Mouse (Mus musculus): ENCODE results near the gene Grm4. TPM values are rescaled to one million over a fixed set of nuclear protein-coding genes. Genes with fewer than 3 reads are reported as not detected.

Gene Grm4
- polyA plus RNA-seq, 1 experiment from 2014 or later: not detected

- Histone ChIP-seq H3K27me3 (ENCODE audit: control insufficient read depth, insufficient read depth, low read depth, low read length) (no peaks in the 10 kb centered on the region), H3K4me2 (ENCODE audit: low read depth, low read length) (no peak overlapping the region), H3K9ac (ENCODE audit: low read depth, low read length) (no peak overlapping the region), H3K4me1 (ENCODE audit: control insufficient read depth, low read depth, low read length) (no peaks in the 10 kb centered on the region), H3K9me3 (replicated peaks; ENCODE audit: control insufficient read depth, low read length) (no peaks in the 10 kb centered on the region), H3K27ac (ENCODE audit: low read length) (no peak overlapping the region), H3K4me3 (ENCODE audit: low read depth, low read length) (no peak overlapping the region), H3K36me3 (ENCODE audit: control insufficient read depth, insufficient read depth) (no peaks in the 10 kb centered on the region)
- 59% methylated on average over 8 of the region's 8 CpGs for WGBS (ENCODE audit: insufficient replicate concordance)
- ATAC-seq (ENCODE audit: low read depth): no peak
Observed at GRCm38 (mm10) chr17:27465924-27466323, 55.3 kb downstream of the Grm4 start.

- no peak overlapping the region for H3K9ac ChIP-seq (ENCODE audit: low read depth, low read length)
- 32% methylated on average over 8 of the region's 8 CpGs for WGBS (ENCODE audit: insufficient replicate concordance)
- no peak for ATAC-seq (ENCODE audit: low read depth)
- no peaks in the 10 kb centered on the region for H3K36me3 ChIP-seq (ENCODE audit: control insufficient read depth, insufficient read depth)
- H3K4me3 ChIP-seq (ENCODE audit: low read depth, low read length): no peak overlapping the region
- no peak overlapping the region for H3K4me2 ChIP-seq (ENCODE audit: low read depth, low read length)
- no peaks in the 10 kb centered on the region for H3K9me3 ChIP-seq (replicated peaks; ENCODE audit: control insufficient read depth, low read length)
- H3K27me3 ChIP-seq (ENCODE audit: control insufficient read depth, insufficient read depth, low read depth, low read length): no peaks in the 10 kb centered on the region
- H3K27ac ChIP-seq (ENCODE audit: low read length): no peak overlapping the region
- no peaks in the 10 kb centered on the region for H3K4me1 ChIP-seq (ENCODE audit: control insufficient read depth, low read depth, low read length)
Observed at GRCm38 (mm10) chr17:27464327-27464962, 56.8 kb downstream of the Grm4 start.

- Histone ChIP-seq H3K9ac (ENCODE audit: low read depth, low read length) (no peak overlapping the region), H3K27ac (ENCODE audit: low read length) (no peak overlapping the region), H3K4me2 (ENCODE audit: low read depth, low read length) (no peak overlapping the region), H3K4me3 (ENCODE audit: low read depth, low read length) (no peak overlapping the region), H3K4me1 (ENCODE audit: control insufficient read depth, low read depth, low read length) (no peaks in the 10 kb centered on the region), H3K9me3 (replicated peaks; ENCODE audit: control insufficient read depth, low read length) (no peaks in the 10 kb centered on the region), H3K36me3 (ENCODE audit: control insufficient read depth, insufficient read depth) (no peaks in the 10 kb centered on the region), H3K27me3 (ENCODE audit: control insufficient read depth, insufficient read depth, low read depth, low read length) (no peaks in the 10 kb centered on the region)
- ATAC-seq (ENCODE audit: low read depth): no peak
- WGBS (ENCODE audit: insufficient replicate concordance): 59% methylated on average over 10 of the region's 10 CpGs
Observed at GRCm38 (mm10) chr17:27459979-27460378, 61.2 kb downstream of the Grm4 start.

- Histone ChIP-seq H3K4me1 (ENCODE audit: control insufficient read depth, low read depth, low read length) (no peaks in the 10 kb centered on the region), H3K9me3 (replicated peaks; ENCODE audit: control insufficient read depth, low read length) (no peaks in the 10 kb centered on the region), H3K27me3 (ENCODE audit: control insufficient read depth, insufficient read depth, low read depth, low read length) (no peaks in the 10 kb centered on the region), H3K4me2 (ENCODE audit: low read depth, low read length) (no peak overlapping the region), H3K36me3 (ENCODE audit: control insufficient read depth, insufficient read depth) (no peaks in the 10 kb centered on the region), H3K9ac (ENCODE audit: low read depth, low read length) (no peak overlapping the region), H3K4me3 (ENCODE audit: low read depth, low read length) (no peak overlapping the region), H3K27ac (ENCODE audit: low read length) (no peak overlapping the region)
- no peak for ATAC-seq (ENCODE audit: low read depth)
- 50% methylated on average over 3 of the region's 3 CpGs for WGBS (ENCODE audit: insufficient replicate concordance)
Observed at GRCm38 (mm10) chr17:27459241-27459640, 62.0 kb downstream of the Grm4 start.

GRCm38 (mm10) chr17:27457863-27458494 lies 63.2 kb downstream of the Grm4 start:
- Histone ChIP-seq H3K9me3 (replicated peaks; ENCODE audit: control insufficient read depth, low read length) (no peaks in the 10 kb centered on the region), H3K36me3 (ENCODE audit: control insufficient read depth, insufficient read depth) (no peaks in the 10 kb centered on the region), H3K27ac (ENCODE audit: low read length) (no peak overlapping the region), H3K4me2 (ENCODE audit: low read depth, low read length) (no peak overlapping the region), H3K4me3 (ENCODE audit: low read depth, low read length) (no peak overlapping the region), H3K9ac (ENCODE audit: low read depth, low read length) (no peak overlapping the region), H3K27me3 (ENCODE audit: control insufficient read depth, insufficient read depth, low read depth, low read length) (no peaks in the 10 kb centered on the region), H3K4me1 (ENCODE audit: control insufficient read depth, low read depth, low read length) (no peaks in the 10 kb centered on the region)
- 61% methylated on average over 3 of the region's 3 CpGs for WGBS (ENCODE audit: insufficient replicate concordance)
- ATAC-seq (ENCODE audit: low read depth): no peak

- WGBS (ENCODE audit: insufficient replicate concordance): 66% methylated on average over 9 of the region's 9 CpGs
- Histone ChIP-seq H3K9ac (ENCODE audit: low read depth, low read length) (no peak overlapping the region), H3K4me1 (ENCODE audit: control insufficient read depth, low read depth, low read length) (no peaks in the 10 kb centered on the region), H3K27me3 (ENCODE audit: control insufficient read depth, insufficient read depth, low read depth, low read length) (no peaks in the 10 kb centered on the region), H3K4me2 (ENCODE audit: low read depth, low read length) (no peak overlapping the region), H3K9me3 (replicated peaks; ENCODE audit: control insufficient read depth, low read length) (no peaks in the 10 kb centered on the region), H3K4me3 (ENCODE audit: low read depth, low read length) (no peak overlapping the region), H3K36me3 (ENCODE audit: control insufficient read depth, insufficient read depth) (no peaks in the 10 kb centered on the region), H3K27ac (ENCODE audit: low read length) (no peak overlapping the region)
- no peak for ATAC-seq (ENCODE audit: low read depth)
Observed at GRCm38 (mm10) chr17:27457038-27457577, 64.1 kb downstream of the Grm4 start.

GRCm38 (mm10) chr17:27456364-27456763 lies 64.8 kb downstream of the Grm4 start:
- Histone ChIP-seq H3K27ac (ENCODE audit: low read length) (no peak overlapping the region), H3K27me3 (ENCODE audit: control insufficient read depth, insufficient read depth, low read depth, low read length) (no peaks in the 10 kb centered on the region), H3K4me1 (ENCODE audit: control insufficient read depth, low read depth, low read length) (no peaks in the 10 kb centered on the region), H3K9ac (ENCODE audit: low read depth, low read length) (no peak overlapping the region), H3K36me3 (ENCODE audit: control insufficient read depth, insufficient read depth) (no peaks in the 10 kb centered on the region), H3K4me2 (ENCODE audit: low read depth, low read length) (no peak overlapping the region), H3K9me3 (replicated peaks; ENCODE audit: control insufficient read depth, low read length) (no peaks in the 10 kb centered on the region), H3K4me3 (ENCODE audit: low read depth, low read length) (no peak overlapping the region)
- no peak for ATAC-seq (ENCODE audit: low read depth)
- 56% methylated on average over 11 of the region's 11 CpGs for WGBS (ENCODE audit: insufficient replicate concordance)

- WGBS (ENCODE audit: insufficient replicate concordance): 53% methylated on average over 9 of the region's 9 CpGs
- ATAC-seq (ENCODE audit: low read depth): no peak
- H3K27ac ChIP-seq (ENCODE audit: low read length): no peak overlapping the region
- H3K4me3 ChIP-seq (ENCODE audit: low read depth, low read length): no peak overlapping the region
- no peaks in the 10 kb centered on the region for H3K9me3 ChIP-seq (replicated peaks; ENCODE audit: control insufficient read depth, low read length)
- H3K27me3 ChIP-seq (ENCODE audit: control insufficient read depth, insufficient read depth, low read depth, low read length): no peaks in the 10 kb centered on the region
- no peak overlapping the region for H3K4me2 ChIP-seq (ENCODE audit: low read depth, low read length)
- no peak overlapping the region for H3K9ac ChIP-seq (ENCODE audit: low read depth, low read length)
- no peaks in the 10 kb centered on the region for H3K36me3 ChIP-seq (ENCODE audit: control insufficient read depth, insufficient read depth)
- no peaks in the 10 kb centered on the region for H3K4me1 ChIP-seq (ENCODE audit: control insufficient read depth, low read depth, low read length)
Observed at GRCm38 (mm10) chr17:27455012-27455784, 66.0 kb downstream of the Grm4 start.

- no peak overlapping the region for H3K4me2 ChIP-seq (ENCODE audit: low read depth, low read length)
- H3K9ac ChIP-seq (ENCODE audit: low read depth, low read length): no peak overlapping the region
- H3K27me3 ChIP-seq (ENCODE audit: control insufficient read depth, insufficient read depth, low read depth, low read length): no peaks in the 10 kb centered on the region
- H3K27ac ChIP-seq (ENCODE audit: low read length): no peak overlapping the region
- H3K9me3 ChIP-seq (replicated peaks; ENCODE audit: control insufficient read depth, low read length): no peaks in the 10 kb centered on the region
- no peaks in the 10 kb centered on the region for H3K36me3 ChIP-seq (ENCODE audit: control insufficient read depth, insufficient read depth)
- ATAC-seq (ENCODE audit: low read depth): no peak
- 70% methylated on average over 11 of the region's 11 CpGs for WGBS (ENCODE audit: insufficient replicate concordance)
- H3K4me3 ChIP-seq (ENCODE audit: low read depth, low read length): no peak overlapping the region
- H3K4me1 ChIP-seq (ENCODE audit: control insufficient read depth, low read depth, low read length): no peaks in the 10 kb centered on the region
Observed at GRCm38 (mm10) chr17:27454396-27454795, 66.8 kb downstream of the Grm4 start.

Measured in liver, embryonic 16.5 days (tissue).